Mouse (Mus musculus) limb, embryonic 14.5 days (tissue): ENCODE measurements around the gene Cx3cr1. TPM values are rescaled to one million over a fixed set of nuclear protein-coding genes. Genes with fewer than 3 reads are reported as not detected.

ENCODE experiments used
- ATAC-seq: fragments of 200-750 bp; cut with Nextera tagmentation; 2 replicates; pipeline ENCODE4 v1.8.0; 2017; ENCODE audit warnings: low read depth, moderate number of reproducible peaks, moderate TSS enrichment; ENCODE audit not compliant: low FRiP score
- DNase-seq: peaks from one replicate; pipeline ENCODE4 v3.0.0-alpha.2; 2015; ENCODE audit warnings: low spot score
- H3K27ac ChIP-seq: fragments of 300-500 bp; sonication (generic); replicated peaks from 2 replicates; pipeline ENCODE4 v1.5.1; 2014; ENCODE audit warnings: low read depth, mild to moderate bottlenecking, low read length, moderate library complexity, mixed read lengths
- H3K27me3 ChIP-seq: fragments of 300-500 bp; sonication (generic); 2 replicates; pipeline ENCODE4 v1.6.1; 2014; ENCODE audit warnings: low read length, mixed read lengths; ENCODE audit not compliant: control insufficient read depth, insufficient read depth
- H3K36me3 ChIP-seq: fragments of 300-500 bp; sonication (generic); 2 replicates; pipeline ENCODE4 v1.6.1; 2014; ENCODE audit warnings: mild to moderate bottlenecking, low read length, moderate library complexity, mixed read lengths; ENCODE audit not compliant: control insufficient read depth, insufficient read depth
- H3K4me1 ChIP-seq: fragments of 300-500 bp; sonication (generic); 2 replicates; pipeline ENCODE4 v1.6.1; 2014; ENCODE audit warnings: antibody characterized with exemption, low read length, mixed read lengths; ENCODE audit not compliant: control insufficient read depth, insufficient read depth
- H3K4me2 ChIP-seq: fragments of 300-500 bp; sonication (generic); replicated peaks from 2 replicates; pipeline ENCODE4 v1.6.1; 2014; ENCODE audit warnings: low read depth, mild to moderate bottlenecking, low read length, moderate library complexity; ENCODE audit not compliant: severe bottlenecking
- H3K4me3 ChIP-seq: fragments of 300-500 bp; sonication (generic); replicated peaks from 2 replicates; pipeline ENCODE4 v1.5.1; 2014; ENCODE audit warnings: low read length
- H3K9ac ChIP-seq: fragments of 300-500 bp; sonication (generic); 2 replicates; pipeline ENCODE4 v1.6.1; 2014; ENCODE audit warnings: mild to moderate bottlenecking, low read depth, low read length, moderate library complexity; ENCODE audit not compliant: severe bottlenecking
- H3K9me3 ChIP-seq: fragments of 300-500 bp; sonication (generic); 2 replicates; pipeline ENCODE4 v1.6.1; 2016; ENCODE audit warnings: low read length; ENCODE audit not compliant: control insufficient read depth
- POLR2A ChIP-seq: fragments of 200-500 bp; IDR thresholded peaks from 2 replicates; pipeline ENCODE4 v1.8.0; 2012; ENCODE audit warnings: inconsistent platforms, mild to moderate bottlenecking, moderate library complexity, borderline replicate concordance; ENCODE audit not compliant: insufficient read depth, insufficient read length; ENCODE audit errors: extremely low read depth
- WGBS: fragments of 180-500 bp; shearing (Covaris S2); extraction: QIAGEN DNeasy Blood & Tissue Kit; methylation state at CpG from one replicate; pipeline ENCODE4 v1.1.7; 2014; 5-methylcytosine and 5-hydroxymethylcytosine counted together
- polyA plus RNA-seq, 2 experiments: library from polyadenylated mRNA; depleted of rRNA in 1 of 2; stranded (reverse) in 1 of 2; unstranded in 1 of 2; fragments of >200 nt; fragmentation: Nextera tagmentation in 1 of 2; extraction: Ambion mirVana in 1 of 2; gene quantifications; 2 replicates each; pipeline versions ENCODE4 v1.2.1 to v1.2.3; 2012 to 2014

Gene Cx3cr1
- polyA plus RNA-seq, 2 experiments: 10.1 to 11.0 TPM

GRCm38 (mm10) chr9:120010781-120011511 is 58.7 kb downstream of the Cx3cr1 start:
- H3K9ac ChIP-seq: peak overlapping the region; percentile 50
- WGBS: 2% methylated on average over 34 of the region's 60 CpGs
- no peak for TF ChIP-seq POLR2A
- H3K4me1 ChIP-seq: peaks cover 4% of the 10 kb centered on the region; the same call in 1 of the 2 replicates
- no peaks in the 10 kb centered on the region for H3K27me3 ChIP-seq
- ATAC-seq (peak; percentile 92), DNase-seq (peak; percentile 94)
- peak overlapping the region; percentile 39 for H3K4me3 ChIP-seq
- peak overlapping the region; percentile 78 for H3K4me2 ChIP-seq
- no peaks in the 10 kb centered on the region for H3K36me3 ChIP-seq
- peak overlapping the region; percentile 67 for H3K27ac ChIP-seq
- no peaks in the 10 kb centered on the region for H3K9me3 ChIP-seq

GRCm38 (mm10) chr9:120009871-120010270 is 59.8 kb downstream of the Cx3cr1 start:
- H3K9ac ChIP-seq: no peak overlapping the region
- no peaks in the 10 kb centered on the region for H3K36me3 ChIP-seq
- peaks cover 4% of the 10 kb centered on the region; the same call in 1 of the 2 replicates for H3K4me1 ChIP-seq
- H3K27me3 ChIP-seq: no peaks in the 10 kb centered on the region
- H3K27ac ChIP-seq: no peak overlapping the region
- 74% methylated on average over 3 of the region's 3 CpGs for WGBS
- H3K4me2 ChIP-seq: no peak overlapping the region
- H3K9me3 ChIP-seq: no peaks in the 10 kb centered on the region
- no peak overlapping the region for H3K4me3 ChIP-seq
- no peak for ATAC-seq
- no peak for TF ChIP-seq POLR2A
- no peak for DNase-seq

GRCm38 (mm10) chr9:120009226-120009841 is 60.3 kb downstream of the Cx3cr1 start:
- Histone ChIP-seq H3K4me3 (no peak overlapping the region), H3K4me1 (peaks cover 4% of the 10 kb centered on the region; the same call in 1 of the 2 replicates), H3K9me3 (no peaks in the 10 kb centered on the region), H3K36me3 (no peaks in the 10 kb centered on the region), H3K27me3 (no peaks in the 10 kb centered on the region), H3K4me2 (no peak overlapping the region), H3K27ac (no peak overlapping the region), H3K9ac (no peak overlapping the region)
- WGBS: 74% methylated on average over 7 of the region's 7 CpGs
- ATAC-seq (no peak), DNase-seq (no peak)
- no peak for TF ChIP-seq POLR2A

GRCm38 (mm10) chr9:120007833-120008232 is 61.8 kb downstream of the Cx3cr1 start:
- DNase-seq: no peak
- Histone ChIP-seq H3K27ac (no peak overlapping the region), H3K4me3 (no peak overlapping the region), H3K27me3 (no peaks in the 10 kb centered on the region), H3K9ac (no peak overlapping the region), H3K4me1 (peaks cover 4% of the 10 kb centered on the region; the same call in 1 of the 2 replicates), H3K36me3 (no peaks in the 10 kb centered on the region), H3K9me3 (no peaks in the 10 kb centered on the region), H3K4me2 (no peak overlapping the region)
- WGBS: 96% methylated on average over 1 of the region's 1 CpGs
- no peak for TF ChIP-seq POLR2A
- ATAC-seq: no peak

- DNase-seq: no peak
- H3K27ac ChIP-seq: no peak overlapping the region
- H3K9ac ChIP-seq: no peak overlapping the region
- no peak overlapping the region for H3K4me3 ChIP-seq
- WGBS: 39% methylated on average over 3 of the region's 3 CpGs
- no peaks in the 10 kb centered on the region for H3K36me3 ChIP-seq
- ATAC-seq: no peak
- no peak overlapping the region for H3K4me2 ChIP-seq
- H3K4me1 ChIP-seq: no peaks in the 10 kb centered on the region; the same call in 1 of the 2 replicates
- H3K9me3 ChIP-seq: no peaks in the 10 kb centered on the region
- H3K27me3 ChIP-seq: no peaks in the 10 kb centered on the region
- TF ChIP-seq POLR2A: no peak
These were observed 63.7 kb downstream of the Cx3cr1 start for GRCm38 (mm10) chr9:120005936-120006335.
